Mouse (Mus musculus) forebrain, embryonic 14.5 days (tissue): ENCODE measurements at regions not wholly inside any gene's neighbourhood (a gene's known extent, or its start where the extent isn't known, plus 50 kb on each side); places are given as distances from the start of the nearest gene placed in this dataset.

Source experiments
- ATAC-seq: fragments of 200-750 bp; cut with Nextera tagmentation; 2 replicates; pipeline ENCODE4 v1.8.0; 2017; ENCODE audit warnings: mild to moderate bottlenecking, moderate library complexity
- DNase-seq: peaks from one replicate; pipeline ENCODE4 v3.0.0-alpha.2; 2015; ENCODE audit warnings: low spot score
- H3K27ac ChIP-seq: fragments of 300-500 bp; sonication (generic); 2 replicates; pipeline ENCODE4 v1.5.1; 2014; ENCODE audit warnings: low read depth, mild to moderate bottlenecking, control low read depth, low read length, moderate library complexity
- H3K27me3 ChIP-seq: fragments of 300-500 bp; sonication (generic); replicated peaks from 2 replicates; pipeline ENCODE4 v1.6.1; 2014; ENCODE audit warnings: low read length, control low read depth, mixed read lengths; ENCODE audit not compliant: control insufficient read depth, insufficient read depth
- H3K36me3 ChIP-seq: fragments of 300-500 bp; sonication (generic); 2 replicates; pipeline ENCODE4 v1.6.1; 2014; ENCODE audit warnings: low read length, control low read depth; ENCODE audit not compliant: control insufficient read depth, insufficient read depth
- H3K4me1 ChIP-seq: fragments of 300-500 bp; sonication (generic); 2 replicates; pipeline ENCODE4 v1.6.1; 2014; ENCODE audit warnings: antibody characterized with exemption, low read length, control low read depth; ENCODE audit not compliant: control insufficient read depth, insufficient read depth
- H3K4me2 ChIP-seq: fragments of 300-500 bp; sonication (generic); 2 replicates; pipeline ENCODE4 v1.6.1; 2014; ENCODE audit warnings: mild to moderate bottlenecking, control low read depth, low read length
- H3K4me3 ChIP-seq: fragments of 300-500 bp; sonication (generic); 2 replicates; pipeline ENCODE4 v1.5.1; 2014; ENCODE audit warnings: low read depth, low read length, control low read depth
- H3K9ac ChIP-seq: fragments of 300-500 bp; sonication (generic); 2 replicates; pipeline ENCODE4 v1.6.1; 2014; ENCODE audit warnings: mild to moderate bottlenecking, low read length, control low read depth, moderate library complexity
- H3K9me3 ChIP-seq: fragments of 300-500 bp; sonication (generic); replicated peaks from 2 replicates; pipeline ENCODE4 v1.6.1; 2016; ENCODE audit warnings: low read length, control low read depth, mixed read lengths; ENCODE audit not compliant: control insufficient read depth
- WGBS: fragments of 180-500 bp; shearing (Covaris S2); extraction: QIAGEN DNeasy Blood & Tissue Kit; methylation state at CpG from one replicate; pipeline ENCODE4 v1.1.7; 2014; 5-methylcytosine and 5-hydroxymethylcytosine counted together

- Histone ChIP-seq H3K9me3 (no peaks in the 10 kb centered on the region), H3K9ac (no peak overlapping the region), H3K4me2 (no peak overlapping the region), H3K4me3 (no peak overlapping the region), H3K36me3 (no peaks in the 10 kb centered on the region), H3K27me3 (no peaks in the 10 kb centered on the region), H3K4me1 (no peaks in the 10 kb centered on the region), H3K27ac (no peak overlapping the region)
- no peak for DNase-seq
- no peak for ATAC-seq
- WGBS: 95% methylated on average over 16 of the region's 16 CpGs
Observed at GRCm38 (mm10) chr12:92713415-92713814, 864.5 kb upstream of the Sel1l start.

GRCm38 (mm10) chr12:92708466-92708865 is 859.5 kb upstream of the Sel1l start:
- no peaks in the 10 kb centered on the region for H3K36me3 ChIP-seq
- H3K9ac ChIP-seq: no peak overlapping the region
- H3K27me3 ChIP-seq: no peaks in the 10 kb centered on the region
- DNase-seq (peak; percentile 9), ATAC-seq (no peak)
- no peak overlapping the region for H3K4me2 ChIP-seq
- H3K4me1 ChIP-seq: no peaks in the 10 kb centered on the region
- no peak overlapping the region for H3K27ac ChIP-seq
- WGBS: 62% methylated on average over 3 of the region's 3 CpGs
- H3K9me3 ChIP-seq: no peaks in the 10 kb centered on the region
- no peak overlapping the region for H3K4me3 ChIP-seq

- ATAC-seq (no peak), DNase-seq (no peak)
- Histone ChIP-seq H3K4me2 (no peak overlapping the region), H3K27ac (no peak overlapping the region), H3K9me3 (no peaks in the 10 kb centered on the region), H3K4me1 (no peaks in the 10 kb centered on the region), H3K36me3 (no peaks in the 10 kb centered on the region), H3K4me3 (no peak overlapping the region), H3K27me3 (no peaks in the 10 kb centered on the region), H3K9ac (no peak overlapping the region)
Observed at GRCm38 (mm10) chr12:92703731-92704130, 854.8 kb upstream of the Sel1l start.

- 88% methylated on average over 1 of the region's 1 CpGs for WGBS
- no peaks in the 10 kb centered on the region for H3K4me1 ChIP-seq
- no peak overlapping the region for H3K9ac ChIP-seq
Observed at GRCm38 (mm10) chr12:92692956-92693355, 844.0 kb upstream of the Sel1l start.

GRCm38 (mm10) chr12:92672396-92672795 is 823.4 kb upstream of the Sel1l start:
- ATAC-seq (no peak), DNase-seq (no peak)
- WGBS: 97% methylated on average over 1 of the region's 1 CpGs
- no peak overlapping the region for H3K27ac ChIP-seq
- H3K27me3 ChIP-seq: no peaks in the 10 kb centered on the region
- no peak overlapping the region for H3K9ac ChIP-seq
- no peaks in the 10 kb centered on the region for H3K36me3 ChIP-seq
- H3K9me3 ChIP-seq: no peaks in the 10 kb centered on the region
- H3K4me2 ChIP-seq: no peak overlapping the region
- no peak overlapping the region for H3K4me3 ChIP-seq
- H3K4me1 ChIP-seq: no peaks in the 10 kb centered on the region

More at GRCm38 (mm10) chr12:92692956-92693355, 844.0 kb upstream of the Sel1l start:
- ATAC-seq (no peak), DNase-seq (no peak)
- Histone ChIP-seq H3K4me3 (no peak overlapping the region), H3K9me3 (no peaks in the 10 kb centered on the region), H3K4me2 (no peak overlapping the region), H3K27ac (no peak overlapping the region), H3K36me3 (no peaks in the 10 kb centered on the region), H3K27me3 (no peaks in the 10 kb centered on the region)

GRCm38 (mm10) chr12:92646634-92647033 is 797.7 kb upstream of the Sel1l start:
- ATAC-seq (no peak), DNase-seq (no peak)
- H3K27me3 ChIP-seq: no peaks in the 10 kb centered on the region
- no peaks in the 10 kb centered on the region for H3K9me3 ChIP-seq
- H3K4me3 ChIP-seq: no peak overlapping the region
- H3K36me3 ChIP-seq: no peaks in the 10 kb centered on the region
- no peak overlapping the region for H3K9ac ChIP-seq
- 83% methylated on average over 2 of the region's 2 CpGs for WGBS
- H3K27ac ChIP-seq: no peak overlapping the region
- no peaks in the 10 kb centered on the region for H3K4me1 ChIP-seq
- no peak overlapping the region for H3K4me2 ChIP-seq

- WGBS: 20% methylated on average over 4 of the region's 4 CpGs
- DNase-seq: peak; percentile 87
- no peak overlapping the region for H3K9ac ChIP-seq
- no peak overlapping the region for H3K4me2 ChIP-seq
- H3K27ac ChIP-seq: no peak overlapping the region
- no peaks in the 10 kb centered on the region for H3K9me3 ChIP-seq
- no peak overlapping the region for H3K4me3 ChIP-seq
- no peaks in the 10 kb centered on the region for H3K36me3 ChIP-seq
- no peaks in the 10 kb centered on the region for H3K27me3 ChIP-seq
- H3K4me1 ChIP-seq: no peaks in the 10 kb centered on the region
- ATAC-seq: peak; percentile 78
Observed at GRCm38 (mm10) chr12:92645006-92645624, 796.2 kb upstream of the Sel1l start.

GRCm38 (mm10) chr12:92619120-92619519 is 770.2 kb upstream of the Sel1l start:
- Histone ChIP-seq H3K9ac (no peak overlapping the region), H3K27me3 (no peaks in the 10 kb centered on the region), H3K4me3 (no peak overlapping the region), H3K27ac (no peak overlapping the region), H3K4me2 (no peak overlapping the region), H3K9me3 (no peaks in the 10 kb centered on the region), H3K36me3 (no peaks in the 10 kb centered on the region), H3K4me1 (no peaks in the 10 kb centered on the region)
- ATAC-seq (no peak), DNase-seq (no peak)

GRCm38 (mm10) chr12:92618519-92618918 is 769.6 kb upstream of the Sel1l start:
- Histone ChIP-seq H3K4me1 (no peaks in the 10 kb centered on the region), H3K27ac (no peak overlapping the region), H3K4me3 (no peak overlapping the region), H3K4me2 (no peak overlapping the region), H3K36me3 (no peaks in the 10 kb centered on the region), H3K9ac (no peak overlapping the region), H3K9me3 (no peaks in the 10 kb centered on the region), H3K27me3 (no peaks in the 10 kb centered on the region)
- ATAC-seq: peak; percentile 85
- peak; percentile 66 for DNase-seq
- 25% methylated on average over 2 of the region's 2 CpGs for WGBS
